Mouse (Mus musculus): ENCODE data around the gene Nfkbil1.
"Not testable (repeated sequence)": the region's sequence is repeated elsewhere in the genome, so short reads cannot be mapped to it uniquely, and the experiment has no call there.

The Nfkbil1 gene

DNA sequence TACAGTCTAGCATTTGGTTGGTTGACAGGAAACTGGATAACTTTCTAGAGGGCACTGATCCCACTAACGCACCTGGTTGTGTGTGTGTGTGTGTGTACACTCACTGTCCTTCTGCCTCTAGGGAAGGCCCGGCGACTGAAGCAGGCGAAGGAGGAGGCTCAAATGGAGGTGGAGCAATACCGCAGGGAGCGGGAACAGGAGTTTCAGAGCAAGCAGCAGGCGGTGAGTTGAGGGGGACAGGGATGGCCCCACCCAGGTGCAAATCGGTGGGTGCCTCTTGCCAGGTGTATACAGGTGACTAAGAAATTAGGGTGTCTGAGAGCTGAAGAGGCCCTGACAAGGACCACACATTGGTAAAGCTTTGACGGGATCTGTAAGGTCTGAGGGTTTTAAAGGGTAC lies 1.4 kb upstream of the Nfkbil1 start:
- DNase-seq (ENCODE audit: low spot score): no peak

GRCm38 (mm10) chr17:35236390-35236746 lies 776 bp upstream of the Nfkbil1 start:
- DNase-seq (ENCODE audit: low spot score): peak; percentile 99

DNA sequence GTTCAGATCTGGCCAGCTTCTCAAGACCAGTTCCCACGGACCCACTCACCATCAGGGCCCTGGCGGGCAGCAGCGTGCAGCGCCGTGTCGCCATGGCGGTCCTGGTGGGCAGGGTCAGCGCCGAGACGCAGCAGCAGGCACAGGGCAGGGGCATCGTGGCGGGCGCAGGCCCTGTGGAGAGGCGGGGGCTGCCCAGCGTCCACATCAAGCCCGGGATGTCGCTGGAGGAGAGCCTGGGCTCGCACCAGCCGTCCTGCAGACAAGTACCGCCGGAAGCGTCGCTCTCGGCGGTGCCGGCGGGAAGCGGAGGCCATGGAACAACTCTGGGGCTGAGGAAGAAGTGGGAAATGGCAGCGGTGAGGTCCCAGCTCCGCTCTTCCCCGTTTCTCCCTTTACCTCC lies 689 bp downstream of the Nfkbil1 start:
- peak; percentile 66 for DNase-seq (ENCODE audit: low spot score)

DNA sequence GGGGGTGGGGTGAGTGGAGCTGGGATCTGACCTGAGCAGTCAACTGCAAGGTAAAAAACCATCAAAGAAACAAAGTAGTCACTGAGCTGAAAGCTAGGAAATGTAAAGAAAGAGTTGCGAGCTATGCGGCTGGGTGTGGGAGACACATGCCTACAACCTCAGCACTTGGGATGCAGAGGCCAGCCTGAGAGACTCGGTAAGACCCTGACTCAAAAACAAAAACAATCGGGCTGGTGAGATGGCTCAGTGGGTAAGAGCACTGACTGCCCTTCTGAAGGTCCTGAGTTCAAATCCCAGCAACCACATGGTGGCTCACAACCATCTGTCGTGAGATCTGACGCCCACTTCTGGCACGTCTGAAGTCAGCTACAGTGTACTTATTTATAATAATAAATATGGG lies 1.5 kb downstream of the Nfkbil1 start:
- DNase-seq (ENCODE audit: low spot score): not testable (repeated sequence)

DNA sequence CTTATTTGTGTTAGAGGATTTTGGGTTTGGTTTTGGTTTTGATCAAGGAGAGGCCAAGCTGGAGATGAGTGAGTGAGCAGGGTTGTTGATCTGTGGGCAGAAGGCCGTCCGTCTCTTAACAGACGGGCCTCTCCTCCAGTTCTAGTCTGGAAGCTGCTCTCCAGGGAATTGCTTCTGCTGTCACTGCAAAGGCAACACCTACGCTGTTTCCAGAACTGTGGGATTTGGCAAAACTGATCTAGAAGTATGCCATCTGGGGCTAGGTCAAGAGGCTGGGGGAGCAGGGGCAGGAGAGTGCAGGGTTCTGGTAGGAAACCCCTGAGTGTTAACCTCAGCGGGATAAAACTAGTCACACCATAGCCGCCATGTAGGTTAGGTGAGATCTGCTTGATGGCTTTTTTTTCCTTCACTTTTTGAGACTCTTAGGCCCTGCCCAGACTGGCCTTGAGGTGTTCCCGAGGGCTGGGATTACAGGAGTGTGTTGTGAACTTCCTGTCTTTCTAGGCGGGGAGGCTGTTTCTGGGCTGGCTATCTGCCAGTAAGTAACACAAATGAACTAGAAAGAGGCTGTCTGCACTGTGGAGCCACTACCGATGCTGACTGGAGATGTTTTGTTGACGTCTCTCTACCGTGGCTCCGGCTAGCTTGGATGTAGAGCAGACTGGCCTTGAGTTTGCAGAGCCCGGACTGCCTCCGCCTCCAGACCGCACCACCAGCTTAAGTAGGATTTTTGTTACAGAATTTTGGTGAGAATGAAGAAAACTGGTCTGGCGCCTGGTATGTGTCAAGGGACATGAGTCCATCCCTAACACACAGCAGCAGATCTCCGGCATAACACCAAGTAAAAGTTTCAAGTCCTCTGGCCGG lies 2.2 kb downstream of the Nfkbil1 start, which contains the start of gene Atp6v1g2:
Gene Atp6v1g2 (plus strand): TSS at position 547 of the 867 bp plus-strand sequence.
- DNase-seq (ENCODE audit: low spot score): no peak

DNA sequence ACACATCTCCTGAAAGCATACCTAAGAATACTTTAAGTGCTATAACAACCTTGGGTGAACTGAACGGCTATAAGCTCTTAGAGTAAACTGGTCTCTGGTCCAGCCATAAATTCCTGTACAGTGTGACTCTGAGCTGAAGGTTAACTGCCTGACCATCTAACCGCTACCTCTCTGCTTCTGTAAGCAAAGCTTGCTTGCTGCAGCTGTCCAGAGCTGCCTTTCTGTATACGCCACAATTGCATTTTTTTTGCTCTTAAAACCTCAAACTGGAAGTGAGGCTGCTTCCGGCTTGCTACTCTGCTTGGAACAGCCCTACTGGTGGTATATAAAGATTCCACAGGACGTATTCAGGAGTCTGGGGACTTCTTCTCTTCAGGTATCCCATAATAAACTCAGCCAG lies 2.9 kb downstream of the Nfkbil1 start:
- no peak for DNase-seq (ENCODE audit: low spot score)

- peak; percentile 94 for DNase-seq (ENCODE audit: low spot score)
Measured at GRCm38 (mm10) chr17:35232043-35232442, 3.5 kb downstream of the Nfkbil1 start.

DNA sequence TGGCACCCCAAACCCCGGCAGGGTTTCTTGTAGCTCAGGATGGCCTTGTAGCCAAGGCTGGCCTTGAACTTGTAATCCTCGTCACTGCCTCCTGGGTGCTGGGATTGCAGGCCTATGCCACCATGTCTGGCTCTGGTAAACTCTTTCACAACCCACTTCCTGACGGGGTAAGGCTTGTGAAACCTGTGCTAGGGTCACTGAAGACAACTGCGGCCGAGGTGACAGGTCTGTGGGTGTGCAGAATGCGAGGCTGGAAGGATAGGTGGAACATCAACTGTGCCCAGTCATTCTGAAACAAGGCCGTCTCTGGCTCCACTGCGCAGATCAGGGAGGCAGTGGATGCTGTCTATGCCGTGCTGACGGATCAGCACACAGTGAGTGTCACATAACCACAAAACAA lies 4.6 kb downstream of the Nfkbil1 start:
- DNase-seq (ENCODE audit: low spot score): no peak

GRCm38 (mm10) chr17:35226561-35227046 lies 9.0 kb downstream of the Nfkbil1 start:
- no peak for DNase-seq (ENCODE audit: low spot score)

DNA sequence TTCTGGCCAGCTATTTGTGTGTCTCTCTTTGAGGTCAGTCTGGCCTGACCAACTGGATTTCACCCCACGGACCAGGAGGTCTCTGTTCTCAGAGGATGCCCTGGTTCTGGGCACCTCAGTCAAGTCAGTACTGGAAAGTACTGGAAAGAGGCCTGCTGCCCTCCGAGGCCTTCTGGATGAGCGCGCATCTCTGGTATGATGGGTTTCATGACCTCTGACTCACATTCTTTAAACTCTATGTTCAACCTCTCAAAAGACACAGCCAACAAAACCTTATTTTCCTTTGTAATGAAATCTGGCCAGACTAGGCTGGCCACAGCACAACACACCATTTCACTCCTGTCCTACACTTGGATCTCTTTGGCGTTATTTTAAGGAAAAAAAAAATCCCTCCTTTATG lies 10.1 kb downstream of the Nfkbil1 start:
- DNase-seq (ENCODE audit: low spot score): no peak

DNA sequence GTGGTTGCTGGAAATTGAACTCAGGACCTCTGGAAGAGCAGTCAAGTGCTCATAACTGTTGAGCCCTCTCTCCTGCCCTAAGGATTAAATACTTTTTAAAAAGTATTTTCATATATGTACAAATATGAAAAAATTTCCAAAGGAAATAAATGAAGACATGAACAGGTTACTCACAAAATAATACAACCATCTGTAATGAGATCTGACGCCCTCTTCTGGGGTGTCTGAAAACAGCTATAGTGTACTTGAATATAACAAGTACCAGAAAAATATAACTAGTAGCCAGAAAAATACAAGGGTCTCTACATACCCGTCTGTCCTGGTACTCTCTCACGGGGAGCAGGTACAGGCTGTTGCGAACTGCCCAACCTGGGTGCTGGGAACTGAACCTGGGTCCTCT lies 11.0 kb downstream of the Nfkbil1 start:
- no peak for DNase-seq (ENCODE audit: low spot score)

DNA sequence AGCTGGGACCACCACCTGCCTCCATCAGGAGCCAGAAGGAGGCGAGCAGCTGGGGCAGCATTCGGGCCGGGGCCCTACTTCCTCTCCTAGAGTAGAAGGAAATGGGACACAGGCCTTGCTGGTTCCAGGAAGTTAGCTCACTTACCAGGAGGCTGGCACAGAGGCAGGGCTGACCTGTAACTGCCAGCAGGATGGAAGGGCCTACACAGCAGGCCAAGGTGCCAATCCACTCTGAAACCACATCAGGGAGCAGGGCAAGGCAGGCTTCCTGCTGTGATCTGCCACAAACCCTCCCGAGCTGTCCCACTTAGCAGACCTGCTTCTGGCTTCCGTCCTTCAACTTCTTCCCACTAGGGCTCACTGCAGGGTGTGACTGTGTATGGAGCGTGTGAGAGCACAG lies 13.3 kb downstream of the Nfkbil1 start:
- no peak for DNase-seq (ENCODE audit: low spot score)

- DNase-seq (ENCODE audit: low spot score): peak; percentile 71
Measured at GRCm38 (mm10) chr17:35220156-35220952, 15.2 kb downstream of the Nfkbil1 start, which contains the start of gene Gm16181. TSS of gene Gm16181 (plus strand) at chr17:35220834.

DNA sequence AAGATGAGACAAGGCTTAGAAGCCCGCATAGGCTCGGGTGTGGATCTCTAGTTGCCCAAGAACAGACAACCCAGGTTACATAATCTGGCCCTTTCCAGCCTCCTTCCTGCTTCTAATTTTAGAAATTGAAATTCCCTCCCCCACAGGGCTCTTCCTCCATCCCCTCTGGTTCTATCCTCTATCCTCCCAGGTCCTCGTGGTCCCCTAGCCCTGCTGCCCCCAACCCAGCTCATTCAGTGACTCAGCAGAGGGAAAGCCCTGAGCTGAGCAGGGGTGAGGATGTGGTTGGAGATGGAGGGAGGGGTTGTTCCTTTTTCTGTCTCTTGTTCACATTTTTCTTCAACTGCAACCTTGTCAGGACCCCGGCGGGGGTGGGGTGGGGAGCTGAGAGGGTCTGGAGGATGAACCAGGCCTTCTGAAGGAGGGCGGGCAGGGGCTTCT lies 16.0 kb downstream of the Nfkbil1 start:
- no peak for DNase-seq (ENCODE audit: low spot score)

GRCm38 (mm10) chr17:35218516-35219193 lies 16.9 kb downstream of the Nfkbil1 start:
- no peak for DNase-seq (ENCODE audit: low spot score)

DNA sequence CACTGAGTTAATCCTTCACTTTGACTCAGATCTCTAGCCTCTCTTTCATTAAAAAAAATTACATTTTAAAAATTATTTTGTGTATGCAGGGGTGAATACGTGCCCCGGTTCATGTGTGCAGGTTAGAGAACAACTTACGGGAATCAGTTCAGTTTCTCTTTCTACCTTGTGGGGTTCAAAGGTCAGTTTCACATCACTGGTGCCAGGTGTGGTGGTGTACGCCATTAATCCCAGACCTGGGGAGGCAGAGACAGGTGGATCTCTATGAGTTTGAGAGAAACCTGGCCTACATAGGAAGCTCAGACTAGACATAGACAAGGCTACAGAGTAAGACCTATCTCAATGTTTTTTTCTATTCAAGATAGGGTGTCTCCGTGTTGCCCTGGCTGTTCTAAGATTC lies 22.5 kb downstream of the Nfkbil1 start:
- no peak for DNase-seq (ENCODE audit: low spot score)

- no peak for DNase-seq (ENCODE audit: low spot score)
Measured at GRCm38 (mm10) chr17:35210593-35210992, 25.0 kb downstream of the Nfkbil1 start.

DNA sequence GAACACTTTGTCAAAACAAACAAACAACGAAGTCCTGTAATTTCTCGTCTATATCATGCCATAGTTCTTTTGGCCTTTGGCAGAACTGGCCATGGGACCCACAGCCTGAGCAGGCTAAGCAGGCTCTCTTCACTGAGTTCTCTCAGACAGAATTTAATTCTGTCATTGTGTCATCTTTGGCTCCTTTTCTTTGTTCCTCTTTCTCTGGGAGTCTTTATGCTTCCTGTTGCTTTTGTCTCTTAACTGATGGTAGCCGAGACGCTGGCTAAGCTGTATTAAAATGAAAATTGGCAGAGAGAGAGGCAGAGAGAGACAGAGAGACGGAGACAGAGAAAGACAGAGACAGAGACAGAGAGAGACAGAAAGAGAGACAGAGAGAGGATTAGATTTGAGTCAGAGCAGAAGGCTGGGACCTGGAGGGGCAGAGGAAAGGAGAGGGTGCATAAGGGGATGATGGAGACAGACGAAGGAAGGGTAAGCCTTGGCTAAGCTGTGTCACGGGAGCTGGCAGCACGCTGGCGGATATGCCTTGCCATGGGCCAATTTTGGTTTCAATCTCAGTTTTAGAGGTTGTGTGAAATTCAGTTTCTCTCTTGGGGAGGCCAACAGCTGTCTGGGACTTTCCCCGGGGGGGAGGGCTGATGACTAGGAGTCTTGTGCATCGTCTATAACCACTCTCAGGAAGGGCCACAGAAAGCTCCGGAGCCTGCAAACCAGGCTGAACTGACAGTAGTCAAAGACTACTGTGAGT lies 25.6 kb downstream of the Nfkbil1 start:
- DNase-seq (ENCODE audit: low spot score): no peak

GRCm38 (mm10) chr17:35205380-35205769 lies 30.2 kb downstream of the Nfkbil1 start:
- DNase-seq (ENCODE audit: low spot score): no peak

DNA sequence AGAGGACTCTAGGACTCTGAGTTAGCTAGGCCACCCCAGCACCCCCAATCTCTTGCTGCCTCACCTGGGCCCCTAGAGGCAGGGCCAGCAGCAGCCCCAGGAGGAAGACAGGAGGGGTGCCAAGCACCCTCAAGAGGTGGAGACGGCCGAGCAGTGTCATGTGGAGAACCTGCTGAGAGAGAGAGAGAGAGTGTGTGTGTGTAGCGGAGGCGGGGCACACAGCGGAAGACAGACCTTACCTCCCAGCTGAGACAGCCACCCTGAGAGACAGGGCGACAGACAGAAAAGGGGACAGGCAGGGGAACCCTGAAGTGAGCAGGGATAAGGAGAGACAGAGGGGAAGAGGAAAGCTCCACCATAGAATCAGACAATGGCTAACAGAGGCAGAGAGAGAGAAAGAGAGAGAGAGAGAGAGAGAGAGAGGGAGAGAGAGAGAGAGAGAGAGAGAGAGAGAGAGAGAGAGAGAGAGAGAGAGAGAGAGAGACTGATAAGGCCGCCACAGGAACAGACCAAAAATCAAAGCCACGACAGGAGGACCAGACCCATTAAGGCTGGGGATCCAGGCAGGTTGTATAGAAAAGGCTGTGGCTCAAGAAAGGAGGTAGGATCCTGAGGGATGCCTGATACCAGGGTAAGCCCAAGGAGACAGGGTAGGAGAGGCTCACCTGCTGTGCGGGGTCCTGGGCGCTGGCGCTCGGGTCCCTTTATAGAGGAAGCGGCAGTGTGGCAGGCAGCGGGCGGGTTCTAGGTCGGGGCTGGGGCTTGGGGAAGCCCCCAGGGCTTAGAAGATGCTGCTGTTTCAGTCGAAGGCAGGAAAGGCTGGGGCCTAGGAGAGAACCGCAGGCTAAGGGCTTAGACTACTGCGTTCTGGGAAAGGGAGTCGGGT lies 30.9 kb downstream of the Nfkbil1 start, which contains the start of gene Lta:
Gene Lta (minus strand): TSS at position 858 of the 886 bp plus-strand sequence.
- no peak for DNase-seq (ENCODE audit: low spot score)
